Mouse (Mus musculus) thymus, adult 18-20 months (tissue): ENCODE data around the gene Gm12888.
"Not testable (repeated sequence)": the region's sequence is repeated elsewhere in the genome, so short reads cannot be mapped to it uniquely, and the experiment has no call there.

Experiments
- DNase-seq, 2 experiments: peaks; one replicate each; pipeline ENCODE4 v3.0.0; 2022; ENCODE audit warnings: mixed read lengths in 2 of 2

The Gm12888 gene

DNA sequence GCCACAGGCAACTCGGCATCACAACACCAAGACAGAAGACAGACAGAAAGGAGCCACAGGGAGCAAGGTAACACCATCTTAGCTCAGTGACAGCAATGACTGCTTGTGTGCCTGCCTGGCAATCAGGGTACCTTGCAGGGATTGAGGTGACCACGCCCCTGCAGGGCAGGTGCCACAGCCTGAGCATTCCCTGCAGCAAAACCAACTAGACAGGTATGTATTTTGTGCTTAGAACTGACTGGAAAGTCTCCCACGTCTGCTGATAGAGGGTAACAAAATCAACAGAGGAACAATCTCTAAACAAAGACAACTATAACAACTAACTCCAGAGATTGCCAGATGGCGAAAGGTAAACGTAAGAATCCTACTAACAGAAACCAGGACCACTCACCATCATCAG is at the start of gene Gm12888:
TSS of gene Gm12888 (minus strand) at position 101 of the 400 bp plus-strand sequence.
- DNase-seq = not testable (repeated sequence)
